Mouse (Mus musculus): ENCODE measurements around the gene Cdpf1.

Gene Cdpf1

GRCm38 (mm10) chr15:85765022-85765421, 46.5 kb downstream of the Cdpf1 start:
- no peak for DNase-seq (ENCODE audit: low read depth, low spot score)

- no peak for DNase-seq (ENCODE audit: low read depth, low spot score)
These were observed 48.7 kb downstream of the Cdpf1 start for GRCm38 (mm10) chr15:85762761-85763160.

DNA sequence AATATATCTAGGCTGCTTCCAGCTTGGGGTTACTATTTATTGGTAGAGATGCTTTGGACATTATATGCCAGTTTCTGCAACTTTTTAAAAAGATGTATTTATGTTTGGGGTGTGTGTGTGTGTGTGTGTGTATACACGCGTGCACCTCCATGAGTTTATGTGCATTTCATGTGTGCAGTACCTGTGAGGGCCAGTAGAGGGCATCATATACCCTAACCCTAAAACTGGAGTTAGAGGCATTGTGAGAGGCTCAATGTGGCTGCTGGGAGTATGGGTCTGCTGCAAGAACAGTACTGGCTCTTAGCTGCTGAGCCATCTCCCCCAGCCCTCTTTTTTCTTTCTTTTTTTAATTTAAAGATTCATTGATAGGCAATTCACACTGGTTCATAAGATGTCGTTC, 53.7 kb downstream of the Cdpf1 start:
- no peak for DNase-seq (ENCODE audit: low read depth, low spot score)
